Mouse (Mus musculus): Measurements from ENCODE around the gene Cox8c. TPM values are rescaled to one million over a fixed set of nuclear protein-coding genes. Genes with fewer than 3 reads are reported as not detected.

Gene Cox8c
- polyA plus RNA-seq, 1 experiment from 2014 or later: not detected

- Histone ChIP-seq H3K4me2 (no peak overlapping the region), H3K27ac (replicated peaks) (no peak overlapping the region), H3K4me3 (no peak overlapping the region), H3K36me3 (no peaks in the 10 kb centered on the region), H3K27me3 (no peaks in the 10 kb centered on the region), H3K9me3 (no peaks in the 10 kb centered on the region), H3K4me1 (replicated peaks) (no peaks in the 10 kb centered on the region), H3K9ac (no peak overlapping the region)
- WGBS: 82% methylated on average over 4 of the region's 4 CpGs
- no peak for ATAC-seq (ENCODE audit: low read depth)
Measured at GRCm38 (mm10) chr12:102929764-102930163, 30.6 kb downstream of the Cox8c start.

- 80% methylated on average over 1 of the region's 1 CpGs for WGBS
- Histone ChIP-seq H3K36me3 (no peaks in the 10 kb centered on the region), H3K27ac (replicated peaks) (no peak overlapping the region), H3K4me1 (replicated peaks) (no peaks in the 10 kb centered on the region), H3K4me3 (no peak overlapping the region), H3K9ac (no peak overlapping the region), H3K9me3 (no peaks in the 10 kb centered on the region), H3K4me2 (no peak overlapping the region), H3K27me3 (no peaks in the 10 kb centered on the region)
- ATAC-seq (ENCODE audit: low read depth): no peak
Measured at GRCm38 (mm10) chr12:102930335-102930734, 31.2 kb downstream of the Cox8c start.

- Histone ChIP-seq H3K4me3 (no peak overlapping the region), H3K27ac (replicated peaks) (no peak overlapping the region), H3K9ac (no peak overlapping the region), H3K4me1 (replicated peaks) (no peaks in the 10 kb centered on the region), H3K9me3 (no peaks in the 10 kb centered on the region), H3K4me2 (no peak overlapping the region), H3K27me3 (no peaks in the 10 kb centered on the region), H3K36me3 (no peaks in the 10 kb centered on the region)
- 90% methylated on average over 7 of the region's 7 CpGs for WGBS
- ATAC-seq (ENCODE audit: low read depth): no peak
Measured at GRCm38 (mm10) chr12:102930789-102931188, 31.7 kb downstream of the Cox8c start.

GRCm38 (mm10) chr12:102935892-102936291 lies 36.8 kb downstream of the Cox8c start:
- no peaks in the 10 kb centered on the region for H3K4me1 ChIP-seq (replicated peaks)
- H3K9ac ChIP-seq: no peak overlapping the region
- 43% methylated on average over 1 of the region's 1 CpGs for WGBS
- H3K27ac ChIP-seq (replicated peaks): no peak overlapping the region
- ATAC-seq (ENCODE audit: low read depth): no peak
- no peak overlapping the region for H3K4me3 ChIP-seq
- no peaks in the 10 kb centered on the region for H3K27me3 ChIP-seq
- no peaks in the 10 kb centered on the region for H3K36me3 ChIP-seq
- H3K4me2 ChIP-seq: no peak overlapping the region
- H3K9me3 ChIP-seq: no peaks in the 10 kb centered on the region

- 96% methylated on average over 1 of the region's 1 CpGs for WGBS
- Histone ChIP-seq H3K4me1 (replicated peaks) (peaks cover 8% of the 10 kb centered on the region), H3K9ac (no peak overlapping the region), H3K9me3 (no peaks in the 10 kb centered on the region), H3K36me3 (no peaks in the 10 kb centered on the region), H3K4me2 (no peak overlapping the region), H3K27ac (replicated peaks) (no peak overlapping the region), H3K27me3 (peaks cover 8% of the 10 kb centered on the region), H3K4me3 (no peak overlapping the region)
- no peak for ATAC-seq (ENCODE audit: low read depth)
Measured at GRCm38 (mm10) chr12:102945571-102945970, 46.5 kb downstream of the Cox8c start.

- Histone ChIP-seq H3K4me3 (peak overlapping the region; percentile 58), H3K27ac (replicated peaks) (no peak overlapping the region; the same call in 1 of the 2 replicates), H3K4me2 (peak overlapping the region; percentile 73), H3K4me1 (replicated peaks) (peaks cover 31% of the 10 kb centered on the region), H3K27me3 (peaks cover 8% of the 10 kb centered on the region), H3K9ac (no peak overlapping the region), H3K9me3 (no peaks in the 10 kb centered on the region), H3K36me3 (no peaks in the 10 kb centered on the region)
- no peak for ATAC-seq (ENCODE audit: low read depth)
- WGBS: 29% methylated on average over 10 of the region's 10 CpGs
Measured at GRCm38 (mm10) chr12:102947826-102948225, 48.7 kb downstream of the Cox8c start.

- Histone ChIP-seq H3K9me3 (no peaks in the 10 kb centered on the region), H3K4me1 (replicated peaks) (peaks cover 39% of the 10 kb centered on the region), H3K4me3 (peak within 1 kb of the TSS; percentile 58), H3K9ac (peak within 1 kb of the TSS; percentile 85), H3K27ac (replicated peaks) (peak within 1 kb of the TSS; percentile 99), H3K36me3 (no peaks in the 10 kb centered on the region), H3K4me2 (peak within 1 kb of the TSS; percentile 73), H3K27me3 (peaks cover 8% of the 10 kb centered on the region)
- under 1% methylated on average over 48 of the region's 48 CpGs for WGBS
- peak; percentile 88 for ATAC-seq (ENCODE audit: low read depth)
Measured at GRCm38 (mm10) chr12:102948778-102949394, 49.8 kb downstream of the Cox8c start, which contains the start of gene Unc79. Gene Unc79, plus strand, starts transcription at chr12:102948859.

- peak overlapping the region; percentile 58 for H3K4me3 ChIP-seq
- no peaks in the 10 kb centered on the region for H3K36me3 ChIP-seq
- peak overlapping the region; percentile 73 for H3K4me2 ChIP-seq
- ATAC-seq (ENCODE audit: low read depth): peak; percentile 85
- H3K9me3 ChIP-seq: no peaks in the 10 kb centered on the region
- peak overlapping the region; percentile 99 for H3K27ac ChIP-seq (replicated peaks)
- peak overlapping the region; percentile 85 for H3K9ac ChIP-seq
- H3K4me1 ChIP-seq (replicated peaks): peaks cover 46% of the 10 kb centered on the region
- peaks cover 8% of the 10 kb centered on the region for H3K27me3 ChIP-seq
- under 1% methylated on average over 42 of the region's 42 CpGs for WGBS
Measured at GRCm38 (mm10) chr12:102949395-102950208, 50.5 kb downstream of the Cox8c start.

Other genes with a start within 250 kb of the Cox8c start
- gene Itpk1, start 194.4 kb upstream of the Cox8c start, polyA plus RNA-seq (2015; fragmentation: Nextera tagmentation; extraction: Ambion mirVana): 30.9 and 34.0 TPM in 2 replicates
- 53.0 and 58.6 TPM in 2 replicates for gene Moap1, start 155.7 kb upstream of the Cox8c start, polyA plus RNA-seq (2015; fragmentation: Nextera tagmentation; extraction: Ambion mirVana)
- gene Tmem251, start 155.6 kb upstream of the Cox8c start, polyA plus RNA-seq (2015; fragmentation: Nextera tagmentation; extraction: Ambion mirVana): 11.0 and 13.3 TPM in 2 replicates
- gene Gm28051, start 141.6 kb upstream of the Cox8c start, polyA plus RNA-seq (2015; fragmentation: Nextera tagmentation; extraction: Ambion mirVana): not detected in 2 replicates
- 50.3 and 50.8 TPM in 2 replicates for gene Gon7, start 141.5 kb upstream of the Cox8c start, polyA plus RNA-seq (2015; fragmentation: Nextera tagmentation; extraction: Ambion mirVana)
- gene Ubr7, start 141.3 kb upstream of the Cox8c start, polyA plus RNA-seq (2015; fragmentation: Nextera tagmentation; extraction: Ambion mirVana): 39.0 and 40.9 TPM in 2 replicates
- gene Gm20604, start 140.6 kb upstream of the Cox8c start, polyA plus RNA-seq (2015; fragmentation: Nextera tagmentation; extraction: Ambion mirVana): 37.6 and 41.3 TPM in 2 replicates
- 14.0 and 15.2 TPM in 2 replicates for gene Btbd7, start 20.8 kb upstream of the Cox8c start, polyA plus RNA-seq (2015; fragmentation: Nextera tagmentation; extraction: Ambion mirVana)
- gene Unc79, start 49.5 kb downstream of the Cox8c start, polyA plus RNA-seq (2015; fragmentation: Nextera tagmentation; extraction: Ambion mirVana): 5.8 and 6.5 TPM in 2 replicates

All from neural tube, embryonic 13.5 days (tissue).